Mouse (Mus musculus) myocyte (in vitro differentiated cells): ENCODE data around the gene Vamp5.

Experiments
- E2F4 ChIP-seq: IDR thresholded peaks from one replicate; pipeline ENCODE4 v1.6.1; 2011; ENCODE audit warnings: mild to moderate bottlenecking, control low read depth, moderate library complexity; ENCODE audit not compliant: insufficient read depth
- MAX ChIP-seq: IDR thresholded peaks from one replicate; pipeline ENCODE4 v1.6.1; 2011; ENCODE audit warnings: low read depth, mild to moderate bottlenecking, control low read depth
- POLR2A ChIP-seq: IDR thresholded peaks from one replicate; pipeline ENCODE4 v1.6.1; 2011; ENCODE audit warnings: low read depth, mild to moderate bottlenecking, control low read depth, moderate library complexity; ENCODE audit not compliant: insufficient read length
- POLR2AphosphoS2 ChIP-seq: IDR thresholded peaks from one replicate; pipeline ENCODE4 v1.6.1; 2011; ENCODE audit warnings: low read depth, control low read depth; ENCODE audit not compliant: insufficient read length
- SRF ChIP-seq: IDR thresholded peaks from one replicate; pipeline ENCODE4 v1.6.1; 2011; ENCODE audit warnings: low read depth; ENCODE audit not compliant: control insufficient read depth, insufficient read length
- TCF12 ChIP-seq: IDR thresholded peaks from one replicate; pipeline ENCODE4 v1.6.1; 2011; ENCODE audit warnings: mild to moderate bottlenecking, control low read depth; ENCODE audit not compliant: poor library complexity, insufficient read depth, severe bottlenecking

GRCm38 (mm10) chr6:72347166-72347941 lies 32.9 kb downstream of the Vamp5 start, which contains the start of gene 0610030E20Rik:
- TF ChIP-seq POLR2A (peak; percentile 79), POLR2AphosphoS2 (peak; percentile 61), MAX (no peak), TCF12 (no peak), E2F4 (no peak), SRF (no peak)
